ENCODE assay signal across 10 mouse cellular contexts in genomic region chr1:134704396-134705306, GRCm38 (mm10). TPM values are rescaled to one million over a fixed set of nuclear protein-coding genes. Genes with fewer than 3 reads are reported as not detected.
DNase-seq lines count a peak whose midpoint lies in the region; ATAC-seq and TF ChIP-seq lines count a peak whose summit lies in the region.
"Had no signal": no experiment of that assay in that cellular context is flagged by ENCODE, and none has a peak within 500 bp of the region (broad histone marks: within the 10 kb centered on the region; RNA-seq: fewer than 3 reads in every experiment).

No protein-coding gene starts in this region.

- no peak; the same call in 1 of the 2 replicates for ATAC-seq in kidney, embryonic 16.5 days (ENCODE audit: low FRiP score, low TSS enrichment)
- ATAC-seq in G1E (ENCODE audit: extremely low read depth, insufficient number of reproducible peaks, low FRiP score, poor library complexity, severe bottlenecking), result no peak

- no peaks in the 10 kb centered on the region for H3K36me3 ChIP-seq in kidney, embryonic 16.5 days (ENCODE audit: insufficient read depth, low read length)
- no peaks in the 10 kb centered on the region for H3K36me3 ChIP-seq in G1E (replicated peaks)
- H3K36me3 ChIP-seq: limb, embryonic 15.5 days; stomach, embryonic 15.5 days had no signal

- 43% methylated on average over 22 of the region's 22 CpGs for whole genome bisulfite sequencing in kidney, embryonic 16.5 days

- no peak overlapping the region for H3K4me2 ChIP-seq in kidney, embryonic 16.5 days (replicated peaks; ENCODE audit: low read depth, low read length)
- H3K4me2 ChIP-seq: limb, embryonic 15.5 days; stomach, embryonic 15.5 days had no signal

- intact Hi-C loops in gastrocnemius, postnatal 14 days (cut with DNase I; ENCODE audit: low total_unique reads), result no loop called here

- no peak overlapping the region for H3K4me3 ChIP-seq in kidney, embryonic 16.5 days (ENCODE audit: low read length)
- H3K4me3 ChIP-seq in G1E (ENCODE audit: low read depth, low read length), result no peak overlapping the region
- H3K4me3 ChIP-seq: limb, embryonic 15.5 days; stomach, embryonic 15.5 days had no signal

- H3K27me3 ChIP-seq in kidney, embryonic 16.5 days (ENCODE audit: insufficient read depth, low read length), result no peaks in the 10 kb centered on the region; the same call in 1 of the 2 replicates
- peaks cover 50% of the 10 kb centered on the region for H3K27me3 ChIP-seq in G1E (ENCODE audit: insufficient read depth, low read length)

- H3K9me3 ChIP-seq in kidney, embryonic 16.5 days (ENCODE audit: low read length), result no peaks in the 10 kb centered on the region
- H3K9me3 ChIP-seq in G1E (replicated peaks), result no peaks in the 10 kb centered on the region
- H3K9me3 ChIP-seq: limb, embryonic 15.5 days; stomach, embryonic 15.5 days had no signal

- peak; percentile 26 for DNase-seq in kidney, adult 9 months
- peak; percentile 66 for DNase-seq in G1E (ENCODE audit: low spot score)
- peak; percentile 15 for DNase-seq in c-Kit-positive CD71-positive TER-119-positive erythroid progenitor cells, embryonic 14.5 days (ENCODE audit: low spot score)
- DNase-seq in gastrocnemius, postnatal 14 days, result peak; percentile 34
- peak; percentile 68 for DNase-seq in lung, postnatal 14 days
- DNase-seq in testis, postnatal 14 days (ENCODE audit: low spot score), result peak; percentile 59
- no peak for DNase-seq in ovary, adult 18-20 months (ENCODE audit: low spot score)

- H3K9ac ChIP-seq in kidney, embryonic 16.5 days (replicated peaks; ENCODE audit: low read length), result no peak overlapping the region
- H3K9ac ChIP-seq: limb, embryonic 15.5 days; stomach, embryonic 15.5 days had no signal

- peaks cover 15% of the 10 kb centered on the region for H3K4me1 ChIP-seq in kidney, embryonic 16.5 days (ENCODE audit: insufficient read depth, low read length)
- H3K4me1 ChIP-seq in G1E (ENCODE audit: insufficient read depth, low read depth, low read length), result no peaks in the 10 kb centered on the region

- no peak overlapping the region for H3K27ac ChIP-seq in kidney, embryonic 16.5 days (ENCODE audit: low read length)
- H3K27ac ChIP-seq: limb, embryonic 15.5 days; stomach, embryonic 15.5 days had no signal

- peak; percentile 91 for TF ChIP-seq CTCF in G1E (IDR thresholded peaks at IDR 0.05; ENCODE audit: low read depth, low read length)

RNA-seq across cellular contexts. Expression of gene Syt2, which starts 58.2 kb away (rescaled TPM):
- 1.3 and 1.6 TPM in 2 replicates for polyA plus RNA-seq in kidney, embryonic 16.5 days (2015; fragmentation: Nextera tagmentation; extraction: Ambion mirVana)
- not detected in 2 replicates for total RNA-seq in G1E (2014; fragmentation: Nextera tagmentation)
- total RNA-seq in G1E (2017), result 0.29 and 0.66 TPM in 2 replicates
- not detected in 2 replicates for polyA plus RNA-seq in G1E (2012)
- under 1 TPM; 0.04 to 0.29 TPM for total RNA-seq in gastrocnemius, postnatal 14 days (2021)
